Mouse (Mus musculus): Measurements from ENCODE around the gene Tmem38b.

GRCm38 (mm10) chr4:53830579-53830978, 4.7 kb downstream of the Tmem38b start:
- TF ChIP-seq CTCF (IDR thresholded peaks at IDR 0.05) (no peak), POLR2A (IDR thresholded peaks at IDR 0.05; ENCODE audit: insufficient read depth, low read depth, low read length) (no peak)

Measured in heart, adult 2 months (tissue).